Mouse (Mus musculus) neutrophil, adult 5-6 weeks (primary cell): ENCODE measurements around the gene Osgep. TPM values are rescaled to one million over a fixed set of nuclear protein-coding genes. Genes with fewer than 3 reads are reported as not detected.
"Not testable (repeated sequence)": the region's sequence is repeated elsewhere in the genome, so short reads cannot be mapped to it uniquely, and the experiment has no call there.

ENCODE experiments used
- ATAC-seq: fragments of 151-379, 151-347 bp; 2 replicates; pipeline ENCODE4 v1.8.0; 2017; ENCODE audit warnings: mild to moderate bottlenecking, moderate TSS enrichment; ENCODE audit not compliant: insufficient number of reproducible peaks, poor library complexity, low FRiP score, severe bottlenecking; ENCODE audit errors: extremely low read depth
- total RNA-seq: library from RNA; stranded (forward); fragments of 200-1000 nt; gene quantifications from 2 replicates; pipeline ENCODE4 v1.2.3, GENCODE M21; 2017

Osgep gene
- 46.7 and 58.8 TPM in 2 replicates for total RNA-seq

DNA sequence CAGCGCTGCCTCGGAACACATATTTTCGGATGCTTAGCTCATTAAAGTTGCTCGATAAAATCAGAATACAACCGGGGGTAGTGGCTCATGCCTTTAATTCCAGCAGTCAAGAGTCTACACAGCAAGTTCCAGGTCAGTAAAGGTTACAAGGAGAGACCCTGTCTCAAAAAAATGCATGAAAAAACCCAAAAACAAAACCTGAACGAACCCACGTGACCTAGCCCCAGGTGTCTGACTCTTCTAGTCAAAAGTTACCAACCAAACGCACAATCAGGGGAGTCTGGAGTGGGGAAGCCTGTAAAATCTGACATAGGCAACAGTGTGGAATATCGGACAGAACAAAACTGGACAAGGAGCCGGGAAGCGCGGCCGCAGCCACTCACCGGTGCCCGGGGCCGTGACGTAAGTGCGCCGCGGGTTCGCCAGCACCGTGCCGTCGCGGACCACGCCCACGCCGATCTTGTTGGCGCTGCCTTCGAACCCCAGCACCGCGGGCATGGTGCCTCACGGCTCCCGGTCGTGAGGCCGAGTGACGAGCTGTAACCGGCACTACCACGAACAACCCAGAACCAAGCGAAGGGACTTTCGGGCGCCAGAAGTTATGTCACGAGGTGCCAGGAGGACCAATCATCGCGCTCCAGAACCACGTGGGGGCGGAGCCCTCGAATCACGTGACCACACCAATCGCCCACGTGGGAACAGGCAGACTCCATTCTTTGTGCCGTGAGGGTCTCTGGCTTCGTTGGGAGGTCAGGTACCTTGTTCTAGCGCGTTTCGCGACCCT is at the start of gene Osgep, which contains the start of gene Apex1:
Gene Osgep (minus strand): TSS at position 613 of the 784 bp plus-strand sequence.
Gene Apex1 (plus strand): TSS at position 688 of the 784 bp plus-strand sequence.
- ATAC-seq: peak; percentile 93

DNA sequence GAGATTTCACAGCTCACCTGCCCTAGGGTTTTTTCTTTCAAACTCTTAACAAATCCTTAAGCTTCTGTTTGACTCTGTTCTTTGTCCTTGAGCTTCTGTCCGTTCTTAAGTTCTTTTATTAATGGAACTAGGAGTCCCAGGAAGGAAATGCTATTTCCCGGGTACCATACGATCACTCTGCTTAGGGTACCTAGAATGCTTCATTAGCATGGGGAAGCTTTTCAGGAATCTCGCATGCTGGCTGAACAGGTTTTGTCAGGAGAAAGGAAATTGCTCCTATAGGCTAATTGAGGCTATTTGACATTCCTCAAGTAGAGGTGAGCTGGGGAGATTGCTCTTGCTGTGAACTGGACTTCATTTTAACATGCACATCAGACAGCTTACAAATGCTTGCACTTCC is 49.0 kb upstream of the Osgep start:
- ATAC-seq: no peak

DNA sequence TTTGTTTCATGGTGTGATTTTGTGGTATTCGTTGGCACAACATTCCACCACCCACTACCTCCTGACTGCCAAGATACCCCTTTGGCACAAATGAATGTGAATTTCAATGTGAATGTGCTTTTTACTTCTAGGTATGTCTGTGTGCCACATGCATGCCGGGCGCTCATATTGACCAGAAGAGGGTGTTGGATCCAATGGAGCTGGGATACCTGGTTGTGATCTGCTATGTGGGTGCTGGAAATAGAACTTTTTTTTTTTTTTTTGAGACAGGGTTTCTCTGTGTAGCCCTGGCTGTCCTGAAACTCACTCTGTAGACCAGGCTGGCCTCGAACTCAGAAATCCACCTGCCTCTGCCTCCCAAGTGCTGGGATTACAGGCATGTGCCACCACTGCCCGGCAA is 48.4 kb upstream of the Osgep start:
- not testable (repeated sequence) for ATAC-seq

DNA sequence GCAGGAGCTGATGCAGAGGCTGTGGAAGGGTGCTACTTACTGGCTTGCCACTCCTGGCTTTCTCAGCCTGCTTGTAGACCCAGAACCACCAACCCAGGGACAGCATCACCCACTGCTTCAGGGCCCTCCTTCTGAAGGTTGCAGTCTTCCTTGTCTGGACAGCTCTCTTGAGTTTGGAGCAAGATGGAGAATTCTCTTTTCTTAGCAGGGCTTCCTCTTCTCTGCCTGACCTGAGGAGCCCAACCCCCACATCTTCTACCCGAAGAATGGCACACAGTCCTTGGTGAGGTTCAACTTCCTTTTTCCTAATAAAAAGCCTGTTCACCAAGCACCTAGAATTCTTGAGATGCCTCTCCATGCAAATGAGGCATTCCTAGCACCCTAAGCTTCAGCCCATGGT is 46.1 kb upstream of the Osgep start:
- peak; percentile 56 for ATAC-seq

DNA sequence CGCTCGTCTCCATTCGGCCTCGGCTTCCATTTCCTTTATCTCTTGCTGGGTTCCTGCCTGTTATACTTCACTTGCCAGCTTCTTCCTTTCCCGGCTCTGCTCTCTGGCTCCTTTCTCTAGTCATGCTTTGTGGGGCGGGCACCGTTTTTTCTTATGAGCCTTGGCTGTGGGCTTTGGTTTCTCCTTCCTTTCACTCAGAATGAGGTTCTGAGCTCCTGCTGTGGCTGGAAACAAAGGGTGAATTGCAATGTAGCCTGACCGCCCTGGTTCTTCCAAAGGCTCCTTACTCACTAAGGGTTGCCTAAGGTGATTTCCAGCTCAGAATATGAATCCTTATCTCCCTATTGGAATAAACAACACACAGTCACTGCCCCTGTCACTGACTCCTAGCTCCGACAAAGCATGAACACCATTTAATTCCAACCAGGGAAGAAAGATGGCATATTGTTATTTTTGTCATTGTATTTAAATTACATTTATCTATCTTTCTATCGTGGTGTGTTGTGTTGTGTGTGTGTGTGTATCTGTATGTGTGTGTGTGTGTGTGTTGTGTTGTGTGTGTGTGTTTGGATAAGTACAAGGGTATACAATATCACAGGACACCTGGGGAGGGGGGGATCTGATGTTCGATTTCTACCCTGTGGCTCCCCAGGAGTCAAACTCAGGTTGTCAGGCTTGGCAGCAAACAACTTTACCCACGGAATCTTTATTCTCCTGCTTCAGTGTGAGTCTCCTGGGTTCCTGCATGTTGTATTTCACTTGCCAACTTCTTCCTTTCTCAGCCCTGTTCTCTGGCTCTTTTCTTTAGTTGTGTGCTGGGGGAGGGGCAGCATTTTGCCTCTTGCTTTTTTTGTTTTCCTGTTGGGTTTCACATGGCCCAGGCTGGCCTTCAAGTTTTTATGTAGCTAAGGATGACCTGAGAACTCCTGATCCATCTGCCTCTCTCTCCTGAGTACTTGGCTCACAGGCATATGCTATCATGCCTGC is 45.2 kb upstream of the Osgep start:
- ATAC-seq: no peak

DNA sequence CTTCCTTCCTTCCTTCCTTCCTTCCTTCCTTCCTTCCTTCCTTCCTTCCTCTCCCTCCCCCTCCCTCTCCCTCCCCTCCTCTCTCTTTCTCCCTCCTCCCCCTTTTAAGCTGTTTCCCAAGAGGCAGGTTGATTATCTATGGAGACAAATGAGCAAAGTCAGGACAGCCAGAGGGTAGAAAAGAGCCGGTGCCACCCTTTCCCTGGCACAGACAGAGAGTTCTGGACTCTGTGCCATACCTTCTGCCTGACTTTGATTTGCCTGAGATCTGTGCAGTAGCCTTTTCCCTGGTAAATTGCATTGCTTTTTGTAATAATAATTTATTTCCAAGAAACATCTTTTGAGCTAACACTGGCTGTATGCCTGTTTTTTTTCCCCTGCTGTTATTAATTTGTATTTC is 44.3 kb upstream of the Osgep start:
- no peak for ATAC-seq

DNA sequence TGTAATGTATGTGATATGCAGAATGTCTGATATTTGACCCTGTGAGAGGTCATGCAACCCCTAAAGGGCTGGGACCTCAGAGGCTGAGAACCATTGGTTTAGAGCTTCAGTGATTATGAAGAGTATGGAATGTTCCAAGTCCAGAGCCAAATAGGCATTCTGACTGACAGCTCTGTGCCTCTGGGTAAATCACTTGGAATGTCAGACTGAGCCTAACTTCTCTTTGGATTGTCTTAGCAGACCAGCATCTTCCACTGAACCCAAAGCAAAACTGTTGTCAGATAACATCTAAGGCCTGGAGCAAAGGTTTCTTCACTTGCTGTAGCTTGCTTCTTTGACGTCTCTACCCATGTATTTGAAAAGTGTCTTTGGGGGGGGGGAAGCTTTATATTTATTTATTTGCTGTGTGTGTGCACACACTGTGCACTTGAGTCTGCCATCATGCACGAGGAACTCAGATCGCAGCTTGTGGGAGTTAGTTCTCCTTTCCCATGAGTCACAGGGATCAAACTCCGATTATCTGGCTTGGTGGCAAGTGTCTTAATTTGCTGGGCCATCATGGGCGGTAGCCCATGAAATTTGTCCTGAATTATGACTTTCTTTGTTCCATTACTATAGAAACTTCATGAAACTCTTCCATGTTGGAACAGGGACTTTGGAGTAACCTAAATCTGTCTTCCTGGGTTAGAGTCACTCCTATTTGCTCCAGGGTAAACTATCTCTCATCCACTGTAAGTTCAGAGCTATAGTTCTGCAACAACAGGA is 43.7 kb upstream of the Osgep start:
- no peak for ATAC-seq

DNA sequence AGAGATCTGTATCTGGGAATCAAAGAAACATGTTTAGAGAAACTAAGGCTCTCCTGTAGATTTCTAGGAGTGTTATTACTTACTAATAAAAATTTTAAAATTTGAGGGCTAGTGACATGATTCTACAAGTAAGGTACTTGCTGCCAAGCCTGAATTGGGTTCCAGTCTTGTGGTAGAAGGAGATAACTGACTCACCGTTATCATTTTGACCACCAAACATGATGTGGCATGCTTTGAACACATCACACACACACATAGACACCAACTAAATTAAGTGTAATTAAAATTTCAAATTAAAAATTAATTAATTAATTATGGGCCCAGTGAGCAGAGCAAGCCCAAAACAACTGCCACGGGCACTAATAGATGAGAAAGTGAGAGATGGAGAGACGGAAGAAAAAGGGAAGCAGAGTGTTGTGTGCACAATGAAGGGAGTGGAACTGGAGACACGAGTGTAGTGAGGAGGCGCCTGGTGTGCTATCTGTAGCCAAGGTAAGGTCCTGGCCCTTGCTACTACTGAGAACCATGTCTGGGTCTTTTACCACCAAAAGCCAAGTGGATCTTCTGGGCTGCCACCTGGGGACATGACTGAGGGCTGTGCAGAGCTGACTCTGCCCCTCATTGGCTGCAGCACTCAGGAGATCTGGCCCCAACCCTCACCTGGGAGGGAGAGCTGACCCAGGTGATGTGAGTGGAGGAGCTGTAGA is 33.7 kb upstream of the Osgep start:
- ATAC-seq: not testable (repeated sequence)

DNA sequence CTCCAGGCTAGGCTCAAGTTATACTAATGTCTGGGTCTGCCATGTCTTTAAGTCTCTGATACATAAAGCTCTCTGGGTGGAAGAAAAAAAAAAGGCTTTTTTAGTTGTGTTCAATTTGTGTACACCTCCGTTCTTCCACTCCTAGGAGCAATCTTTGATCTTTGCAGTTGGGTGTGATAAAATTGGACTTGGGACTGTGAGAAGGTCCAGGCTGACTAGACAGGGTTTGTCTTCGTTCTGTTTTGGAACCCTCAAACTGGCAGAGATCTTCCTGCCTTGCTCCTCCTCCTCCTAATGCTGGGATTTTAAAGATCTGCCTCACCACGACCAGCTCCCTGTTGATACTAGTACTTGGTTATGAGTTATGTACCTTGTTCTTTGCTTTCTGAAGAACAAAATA is 32.5 kb upstream of the Osgep start:
- not testable (repeated sequence) for ATAC-seq

DNA sequence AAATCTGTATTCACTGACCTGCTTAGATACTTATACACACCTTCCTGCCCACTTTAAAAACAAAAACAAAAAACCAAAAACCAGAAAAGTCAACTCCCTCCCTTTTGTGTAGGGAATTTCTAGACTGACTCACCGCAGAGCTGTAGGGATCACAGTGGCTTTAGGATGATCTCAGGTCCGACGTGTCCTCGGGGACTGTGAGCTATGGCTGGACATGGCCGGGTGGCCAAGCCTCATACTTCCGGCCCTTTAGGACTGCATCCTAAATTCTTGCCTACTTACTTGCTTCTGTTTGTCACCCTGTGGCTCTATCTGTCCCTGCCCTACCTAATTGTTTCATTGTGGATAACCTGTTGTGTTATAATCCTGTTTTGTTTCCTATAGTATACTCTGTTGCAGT is 32.0 kb upstream of the Osgep start:
- ATAC-seq: not testable (repeated sequence)

DNA sequence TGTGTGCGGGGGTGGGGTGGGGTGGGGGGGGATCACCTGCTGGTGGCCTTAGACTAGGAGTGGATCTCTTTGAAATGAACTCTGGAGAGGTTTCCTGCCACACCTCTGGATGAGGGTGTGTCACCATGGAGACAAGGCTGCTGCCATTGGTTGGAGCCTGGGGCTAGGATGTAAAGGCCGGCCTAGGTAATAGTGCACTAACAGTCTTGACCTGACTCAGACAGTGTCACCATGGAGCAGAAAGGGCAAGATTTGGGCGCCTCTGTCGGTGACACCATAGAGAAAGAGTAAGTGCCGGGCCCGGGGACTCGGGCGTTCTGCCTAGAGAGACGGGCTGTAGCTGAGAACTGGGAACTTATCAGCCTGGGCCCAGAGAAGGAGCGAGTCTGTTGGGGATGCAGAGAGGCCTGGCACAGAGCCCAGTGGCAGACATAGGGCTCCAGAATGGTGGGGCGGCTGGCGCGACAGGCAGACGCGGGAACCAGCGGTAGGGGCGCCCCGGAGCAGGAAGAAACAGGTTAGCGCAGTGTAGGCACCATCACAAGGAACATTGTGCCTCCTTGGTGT is 31.3 kb upstream of the Osgep start, which contains the start of gene Pnp2:
Gene Pnp2 (plus strand): TSS at position 51 of the 567 bp plus-strand sequence.
- ATAC-seq: peak; percentile 86

DNA sequence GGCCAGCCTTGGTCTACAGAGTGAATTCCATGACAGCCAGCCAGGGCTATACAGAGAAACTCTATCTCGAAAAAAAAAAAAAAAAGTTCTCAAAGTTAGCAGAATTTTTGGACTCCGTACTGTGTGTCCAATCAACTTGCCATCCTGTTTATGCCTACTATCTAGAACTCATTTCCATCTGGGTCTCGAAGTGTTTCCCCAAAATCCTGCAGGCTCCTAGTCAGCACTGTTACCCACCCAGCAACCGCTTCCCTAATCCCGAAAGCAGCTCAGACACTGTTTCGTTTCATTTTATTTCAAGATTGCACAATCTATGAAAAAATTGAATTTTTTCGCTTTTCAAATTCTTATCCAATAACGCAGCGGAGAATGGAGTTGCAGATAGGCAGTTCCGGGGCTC is 30.8 kb upstream of the Osgep start:
- ATAC-seq: no peak

DNA sequence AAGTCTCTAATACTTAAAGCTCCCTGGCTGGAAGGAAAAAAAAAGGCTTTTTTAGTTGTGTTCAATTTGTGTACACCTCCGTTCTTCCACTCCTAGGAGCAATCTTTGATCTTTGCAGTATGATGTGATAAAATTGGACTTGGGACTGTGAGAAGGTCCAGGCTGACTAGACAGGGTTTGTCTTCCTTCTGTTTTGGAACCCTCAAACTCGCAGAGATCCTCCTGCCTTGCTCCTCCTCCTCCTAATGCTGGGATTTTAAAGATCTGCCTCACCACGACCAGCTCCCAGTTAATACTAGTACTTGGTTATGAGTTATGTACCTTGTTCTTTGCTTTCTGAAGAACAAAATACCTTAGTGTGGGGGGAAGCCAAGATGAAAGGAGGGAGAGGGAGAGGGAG is 20.8 kb upstream of the Osgep start:
- not testable (repeated sequence) for ATAC-seq

DNA sequence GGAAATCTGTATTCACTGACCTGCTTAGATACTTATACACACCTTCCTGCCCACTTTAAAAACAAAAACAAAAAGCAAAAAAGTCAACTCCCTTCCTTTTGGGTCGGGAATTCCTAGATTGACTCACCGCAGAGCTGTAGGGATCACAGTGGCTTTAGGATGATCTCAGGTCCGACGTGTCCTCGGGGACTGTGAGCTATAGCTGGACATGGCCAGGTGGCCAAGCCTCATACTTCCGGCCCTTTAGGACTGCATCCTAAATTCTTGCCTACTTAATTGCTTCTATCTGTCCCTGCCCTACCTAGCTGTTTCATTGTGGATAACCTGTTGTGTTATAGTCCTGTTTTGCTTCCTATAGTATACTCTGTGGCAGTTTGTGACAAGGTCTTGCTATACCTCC is 20.4 kb upstream of the Osgep start:
- not testable (repeated sequence) for ATAC-seq

DNA sequence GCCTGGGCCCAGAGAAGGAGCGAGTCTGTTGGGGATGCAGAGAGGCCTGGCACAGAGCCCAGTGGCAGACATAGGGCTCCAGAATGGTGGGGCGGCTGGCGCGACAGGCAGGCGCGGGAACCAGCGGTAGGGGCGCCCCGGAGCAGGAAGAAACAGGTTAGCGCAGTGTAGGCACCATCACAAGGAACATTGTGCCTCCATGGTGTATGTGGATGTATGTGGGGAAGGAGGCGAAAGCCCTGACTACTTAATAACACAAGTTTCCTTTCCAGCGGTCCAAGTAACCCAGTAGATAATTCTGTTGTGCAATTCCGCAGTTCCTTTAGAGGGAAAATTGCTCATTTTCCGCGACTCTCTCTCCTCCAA is 20.0 kb upstream of the Osgep start:
- peak; percentile 74 for ATAC-seq

DNA sequence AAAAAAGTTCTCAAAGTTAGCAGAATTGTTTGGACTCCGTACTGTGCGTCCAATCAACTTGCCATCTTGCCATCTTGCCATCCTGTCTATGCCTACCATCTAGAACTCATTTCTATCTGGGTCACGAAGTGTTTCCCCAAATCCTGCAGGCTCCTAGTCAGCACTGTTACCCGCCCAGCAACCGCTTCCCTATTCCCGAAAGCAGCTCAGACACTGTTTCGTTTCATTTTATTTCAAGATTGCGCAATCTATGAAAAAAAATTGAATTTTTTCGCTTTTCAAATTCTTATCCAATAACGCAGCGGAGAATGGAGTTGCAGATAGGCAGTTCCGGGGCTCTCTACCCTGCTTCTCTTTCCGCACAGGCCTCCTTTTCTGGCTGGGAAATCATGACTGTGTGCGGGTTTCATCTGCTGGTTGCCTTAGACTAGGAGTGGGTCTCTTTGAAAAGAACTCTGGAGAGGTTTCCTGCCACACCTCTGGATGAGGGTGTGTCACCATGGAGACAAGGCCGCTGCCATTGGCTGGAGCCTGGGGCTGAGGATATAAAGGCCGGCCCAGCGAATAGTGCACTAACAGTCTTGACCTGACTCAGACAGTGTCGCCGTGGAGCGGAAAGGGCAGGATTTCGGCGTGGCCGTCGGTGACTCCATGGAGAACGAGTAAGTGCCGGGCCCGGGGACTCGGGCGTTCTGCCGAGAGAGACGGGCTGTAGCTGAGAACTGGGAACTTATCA is 19.4 kb upstream of the Osgep start, which contains the start of gene Gm49342:
Gene Gm49342 (plus strand): TSS at position 586 of the 736 bp plus-strand sequence.
- peak; percentile 97 for ATAC-seq

DNA sequence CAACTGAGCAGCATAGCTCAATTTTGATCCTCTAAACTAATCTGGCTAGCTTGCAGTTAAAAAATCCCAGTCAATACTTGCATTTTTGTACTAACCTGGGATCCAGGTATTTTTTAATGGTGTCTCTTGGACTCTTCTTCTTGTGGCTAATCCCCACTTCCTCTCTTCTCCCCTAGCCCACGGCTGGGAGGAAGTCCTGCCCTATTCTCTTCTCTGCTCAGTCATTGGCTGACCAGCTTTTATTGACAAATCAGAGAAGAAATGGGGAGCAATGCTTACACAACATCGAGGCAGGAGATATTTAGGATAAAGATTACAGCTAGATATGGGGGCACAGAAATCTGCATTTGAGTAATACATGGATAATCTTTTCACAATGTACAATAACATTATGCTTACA is 14.2 kb upstream of the Osgep start:
- ATAC-seq: peak; percentile 76; the same call in 1 of the 2 replicates
